Mouse (Mus musculus) kidney, adult 2 months (tissue): ENCODE results near the gene Fzd1. TPM values are rescaled to one million over a fixed set of nuclear protein-coding genes. Genes with fewer than 3 reads are reported as not detected.

ENCODE experiments used
- DNase-seq: peaks from one replicate; pipeline ENCODE4 v3.0.0; 2021
- H3K27ac ChIP-seq: fragments of 200-500 bp; 2 replicates; pipeline ENCODE4 v1.5.1; 2012; ENCODE audit warnings: low read depth, low read length, control low read depth, inconsistent platforms; ENCODE audit not compliant: insufficient read depth
- H3K27me3 ChIP-seq: fragments of 200-500 bp; replicated peaks from 2 replicates; pipeline ENCODE4 v1.6.1; 2012; ENCODE audit warnings: mild to moderate bottlenecking, moderate library complexity, low read length, inconsistent platforms; ENCODE audit not compliant: control insufficient read depth, insufficient read depth
- H3K36me3 ChIP-seq: fragments of 200-500 bp; 2 replicates; pipeline ENCODE4 v1.6.1; 2012; ENCODE audit warnings: mild to moderate bottlenecking, moderate library complexity, low read length, inconsistent platforms; ENCODE audit not compliant: control insufficient read depth, insufficient read depth
- H3K4me1 ChIP-seq: fragments of 200-500 bp; 2 replicates; pipeline ENCODE4 v1.6.1; 2011; ENCODE audit warnings: low read length; ENCODE audit not compliant: control insufficient read depth, insufficient read depth
- H3K4me3 ChIP-seq: fragments of 200-500 bp; 2 replicates; pipeline ENCODE4 v1.5.1; 2011; ENCODE audit warnings: mild to moderate bottlenecking, low read depth, low read length, control low read depth; ENCODE audit not compliant: insufficient read depth
- CTCF ChIP-seq: fragments of 200-500 bp; conservative IDR thresholded peaks from 2 replicates; pipeline ENCODE4 v1.5.1; 2011; ENCODE audit warnings: low read depth, mild to moderate bottlenecking, control low read depth, low read length, moderate library complexity, mixed read lengths; ENCODE audit not compliant: insufficient read depth, insufficient read length
- POLR2A ChIP-seq: fragments of 200-500 bp; IDR thresholded peaks from one replicate; pipeline ENCODE4 v1.6.1; 2011; ENCODE audit warnings: low read depth, low read length, control low read depth
- WGBS: fragments of 180-500 bp; shearing (Covaris S2); methylation state at CpG from one replicate; pipeline ENCODE4 v1.1.7; 2018; 5-methylcytosine and 5-hydroxymethylcytosine counted together
- polyA plus RNA-seq: library from polyadenylated mRNA; depleted of rRNA; stranded (reverse); fragments of >200 nt; gene quantifications from 2 replicates; pipeline ENCODE4 v1.2.3, GENCODE M21; 2012

The Fzd1 gene
- polyA plus RNA-seq, 1 experiment, result 49.4 TPM

GRCm38 (mm10) chr5:4788484-4788883, 30.6 kb upstream of the Fzd1 start:
- Histone ChIP-seq H3K4me3 (no peak overlapping the region), H3K27ac (no peak overlapping the region), H3K36me3 (no peaks in the 10 kb centered on the region), H3K4me1 (no peaks in the 10 kb centered on the region), H3K27me3 (no peaks in the 10 kb centered on the region)
- DNase-seq, result no peak
- no peak for TF ChIP-seq POLR2A
- no peak for TF ChIP-seq CTCF
- WGBS, result 81% methylated on average over 3 of the region's 3 CpGs

GRCm38 (mm10) chr5:4786816-4787215, 29.0 kb upstream of the Fzd1 start:
- H3K4me1 ChIP-seq, result no peaks in the 10 kb centered on the region
- no peak overlapping the region for H3K4me3 ChIP-seq
- DNase-seq, result no peak
- no peak overlapping the region for H3K27ac ChIP-seq
- H3K27me3 ChIP-seq, result no peaks in the 10 kb centered on the region
- 69% methylated on average over 3 of the region's 3 CpGs for WGBS
- no peaks in the 10 kb centered on the region for H3K36me3 ChIP-seq
- TF ChIP-seq CTCF, result no peak
- no peak for TF ChIP-seq POLR2A

- no peak for DNase-seq
- Histone ChIP-seq H3K36me3 (no peaks in the 10 kb centered on the region), H3K4me1 (no peaks in the 10 kb centered on the region), H3K4me3 (no peak overlapping the region), H3K27me3 (no peaks in the 10 kb centered on the region), H3K27ac (no peak overlapping the region)
- WGBS, result 91% methylated on average over 3 of the region's 3 CpGs
- TF ChIP-seq CTCF (no peak), POLR2A (no peak)
These were observed 20.4 kb upstream of the Fzd1 start for GRCm38 (mm10) chr5:4778274-4778673.

GRCm38 (mm10) chr5:4776495-4776894, 18.7 kb upstream of the Fzd1 start:
- H3K4me3 ChIP-seq, result no peak overlapping the region
- H3K27me3 ChIP-seq, result no peaks in the 10 kb centered on the region
- 39% methylated on average over 2 of the region's 2 CpGs for WGBS
- DNase-seq, result no peak
- TF ChIP-seq CTCF (no peak), POLR2A (no peak)
- no peak overlapping the region for H3K27ac ChIP-seq
- no peaks in the 10 kb centered on the region for H3K4me1 ChIP-seq
- H3K36me3 ChIP-seq, result no peaks in the 10 kb centered on the region

- H3K27me3 ChIP-seq, result no peaks in the 10 kb centered on the region
- TF ChIP-seq CTCF (no peak), POLR2A (no peak)
- H3K4me1 ChIP-seq, result no peaks in the 10 kb centered on the region
- H3K4me3 ChIP-seq, result no peak overlapping the region
- 66% methylated on average over 9 of the region's 9 CpGs for WGBS
- H3K27ac ChIP-seq, result no peak overlapping the region
- DNase-seq, result no peak
- H3K36me3 ChIP-seq, result no peaks in the 10 kb centered on the region
These were observed 15.4 kb upstream of the Fzd1 start for GRCm38 (mm10) chr5:4773090-4773772.

- 91% methylated on average over 1 of the region's 1 CpGs for WGBS
- Histone ChIP-seq H3K4me1 (no peaks in the 10 kb centered on the region), H3K27ac (no peak overlapping the region), H3K4me3 (no peak overlapping the region), H3K27me3 (no peaks in the 10 kb centered on the region), H3K36me3 (no peaks in the 10 kb centered on the region)
- DNase-seq, result no peak
- TF ChIP-seq CTCF, result no peak
- no peak for TF ChIP-seq POLR2A
These were observed 12.8 kb upstream of the Fzd1 start for GRCm38 (mm10) chr5:4770609-4771008.

GRCm38 (mm10) chr5:4767896-4768295, 10.1 kb upstream of the Fzd1 start:
- Histone ChIP-seq H3K36me3 (no peaks in the 10 kb centered on the region), H3K4me1 (no peaks in the 10 kb centered on the region), H3K27me3 (no peaks in the 10 kb centered on the region), H3K27ac (no peak overlapping the region), H3K4me3 (no peak overlapping the region)
- TF ChIP-seq CTCF (no peak), POLR2A (no peak)
- 67% methylated on average over 2 of the region's 2 CpGs for WGBS
- no peak for DNase-seq
